Mouse (Mus musculus): ENCODE data around the gene Crtc3.

- TF ChIP-seq CTCF (IDR thresholded peaks at IDR 0.05; ENCODE audit: low read depth) = no peak
- TF ChIP-seq EP300 (IDR thresholded peaks at IDR 0.05; ENCODE audit: low read depth) = no peak
Observed at GRCm38 (mm10) chr7:80641899-80642298, 46.8 kb downstream of the Crtc3 start.

Measured in liver, postnatal 0 days (tissue).